Mouse (Mus musculus): ENCODE results near the gene P4hb. TPM values are rescaled to one million over a fixed set of nuclear protein-coding genes. Genes with fewer than 3 reads are reported as not detected.

P4hb gene
- total and polyA plus RNA-seq, 3 experiments, result 563 to 1,152 (median 625) TPM

DNA sequence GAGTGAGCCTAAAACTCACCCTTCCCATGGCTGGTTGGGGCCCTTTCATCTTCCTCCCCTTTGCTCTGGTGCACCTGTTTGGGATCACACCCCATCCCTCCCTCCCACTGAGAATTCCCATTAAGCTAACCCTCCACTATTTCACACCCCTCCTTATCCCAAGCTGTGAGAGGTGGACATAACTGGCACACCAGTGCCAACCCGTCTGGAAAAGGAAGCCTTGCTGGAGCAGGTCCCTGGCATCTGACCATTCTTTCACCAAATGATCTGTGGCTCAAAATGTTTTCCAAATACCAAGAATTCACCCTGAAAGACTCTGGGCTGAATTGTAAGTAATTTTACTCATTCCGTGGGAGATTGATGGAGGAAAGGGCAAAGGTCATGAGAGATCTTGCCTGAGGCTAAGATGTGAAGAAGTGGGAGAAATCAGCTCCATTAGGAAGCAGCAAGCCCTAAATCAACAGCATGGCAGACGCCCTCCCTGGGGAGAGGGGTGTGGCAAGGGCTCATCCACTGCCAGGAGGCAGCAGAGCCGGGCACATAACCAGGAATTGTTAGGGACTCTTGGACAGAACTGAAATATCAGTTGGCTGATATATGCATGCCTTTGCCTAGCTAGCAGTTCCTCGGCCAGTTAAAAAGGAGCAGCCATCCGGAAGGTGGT lies 60.1 kb downstream of the P4hb start:
- H3K79me2 ChIP-seq (ENCODE audit: control insufficient read depth, insufficient read depth, low read length, poor library complexity), result no peaks in the 10 kb centered on the region; the same call in 1 of the 2 replicates
- no peak overlapping the region for H3K27ac ChIP-seq (ENCODE audit: control insufficient read depth, low read depth, low read length)
- no peak for TF ChIP-seq MAX (IDR thresholded peaks at IDR 0.05; ENCODE audit: low read length)
- TF ChIP-seq JUND (IDR thresholded peaks at IDR 0.05; ENCODE audit: low read depth, low read length), result no peak
- no peak for TF ChIP-seq TAL1 (IDR thresholded peaks at IDR 0.05; ENCODE audit: low read length)
- TF ChIP-seq NRF1 (IDR thresholded peaks at IDR 0.05; ENCODE audit: insufficient read depth, low read depth, low read length, poor library complexity, severe bottlenecking), result no peak
- no peaks in the 10 kb centered on the region for H3K9me3 ChIP-seq (replicated peaks; ENCODE audit: insufficient read depth, low read length)
- no peaks in the 10 kb centered on the region for H3K27me3 ChIP-seq (ENCODE audit: control insufficient read depth in 1 of 2, insufficient read depth in 2 of 2, low read length in 2 of 2)
- H3K9ac ChIP-seq (ENCODE audit: control insufficient read depth, low read depth, low read length, poor library complexity, severe bottlenecking), result no peak overlapping the region
- H3K36me3 ChIP-seq (ENCODE audit: control insufficient read depth in 1 of 2, insufficient read depth in 2 of 2, low read length in 2 of 2), result peaks cover 0 to 19% of the 10 kb centered on the region in 2 experiments; a peak in 2 of 4 replicates
- H3K4me3 ChIP-seq (ENCODE audit: control insufficient read depth in 1 of 2, insufficient read depth in 1 of 2, low read depth in 2 of 2, low read length in 2 of 2), result no peak overlapping the region
- peaks cover 15 to 30% of the 10 kb centered on the region in 2 experiments for H3K4me1 ChIP-seq (ENCODE audit: control insufficient read depth in 1 of 2, insufficient read depth in 2 of 2, low read length in 2 of 2)
- no peak for DNase-seq (ENCODE audit: low read depth, low spot score)

DNA sequence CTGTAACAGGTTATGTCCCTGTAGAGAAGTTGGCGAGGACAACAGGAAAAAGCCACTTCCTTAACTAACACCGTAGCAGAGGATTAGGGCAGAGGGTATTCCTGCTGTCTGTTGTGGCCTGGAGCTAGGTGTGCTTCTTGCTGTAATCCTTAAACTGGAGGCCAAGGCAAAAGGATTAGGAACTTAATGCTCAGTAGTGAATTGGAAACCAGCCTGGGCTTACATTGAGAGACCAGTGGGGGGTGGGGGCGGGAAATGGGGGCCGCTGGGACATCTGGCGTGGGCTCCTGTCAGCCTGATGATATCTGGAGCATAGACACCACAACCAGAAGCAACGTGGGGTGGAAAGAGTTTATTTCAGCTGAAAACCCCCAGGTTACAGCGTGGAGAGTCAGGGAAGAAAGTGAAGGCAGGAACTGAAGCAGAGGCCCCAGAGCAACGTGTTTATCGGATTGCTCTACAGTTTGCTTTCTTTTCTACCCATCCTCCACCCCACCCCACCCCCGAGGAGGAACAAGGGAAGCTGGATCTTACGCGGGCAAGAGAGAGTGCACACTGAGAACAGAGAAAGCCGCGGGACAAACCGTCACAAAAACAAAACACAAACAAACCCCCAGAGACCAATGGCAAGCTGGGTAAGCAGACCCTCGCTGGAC lies 62.5 kb downstream of the P4hb start:
- Histone ChIP-seq H3K27ac (ENCODE audit: control insufficient read depth, low read depth, low read length) (peak overlapping the region; percentile 91), H3K9ac (ENCODE audit: control insufficient read depth, low read depth, low read length, poor library complexity, severe bottlenecking) (peak overlapping the region; percentile 85), H3K79me2 (ENCODE audit: control insufficient read depth, insufficient read depth, low read length, poor library complexity) (no peaks in the 10 kb centered on the region; the same call in 1 of the 2 replicates), H3K27me3 (ENCODE audit: control insufficient read depth in 1 of 2, insufficient read depth in 2 of 2, low read length in 2 of 2) (no peaks in the 10 kb centered on the region), H3K4me3 (ENCODE audit: control insufficient read depth in 1 of 2, insufficient read depth in 1 of 2, low read depth in 2 of 2, low read length in 2 of 2) (peak overlapping the region; percentile 55 to 75), H3K36me3 (ENCODE audit: control insufficient read depth in 1 of 2, insufficient read depth in 2 of 2, low read length in 2 of 2) (peaks cover 0 to 20% of the 10 kb centered on the region in 2 experiments; a peak in 2 of 4 replicates), H3K9me3 (replicated peaks; ENCODE audit: insufficient read depth, low read length) (no peaks in the 10 kb centered on the region), H3K4me1 (ENCODE audit: control insufficient read depth in 1 of 2, insufficient read depth in 2 of 2, low read length in 2 of 2) (peaks cover 21 to 32% of the 10 kb centered on the region in 2 experiments)
- DNase-seq (ENCODE audit: low read depth, low spot score), result peak; percentile 94
- TF ChIP-seq MYB (IDR thresholded peaks at IDR 0.05; ENCODE audit: low read depth, low read length) (peak; percentile 70; the same call in 1 of the 2 replicates), BHLHE40 (IDR thresholded peaks at IDR 0.05; ENCODE audit: borderline replicate concordance, low read depth, low read length) (peak; percentile 70), TAL1 (IDR thresholded peaks at IDR 0.05; ENCODE audit: low read length) (peak; percentile 31), GATA1 (IDR thresholded peaks at IDR 0.05; ENCODE audit: low read depth, low read length) (peak; percentile 47), NELFE (IDR thresholded peaks at IDR 0.05; ENCODE audit: low read depth, low read length) (peak; percentile 77), MYC (IDR thresholded peaks at IDR 0.05; ENCODE audit: low read depth, low read length) (peak; percentile 96), NRF1 (IDR thresholded peaks at IDR 0.05; ENCODE audit: insufficient read depth, low read depth, low read length, poor library complexity, severe bottlenecking) (no peak), CTCF (IDR thresholded peaks at IDR 0.05 in 2 of 3, conservative IDR thresholded peaks at IDR 0.05 in 1 of 3; ENCODE audit: control insufficient read depth in 1 of 3, insufficient read depth in 1 of 3, low read depth in 2 of 3, low read length in 3 of 3, poor library complexity in 1 of 3, severe bottlenecking in 1 of 3) (no peak), ZMIZ1 (IDR thresholded peaks at IDR 0.05; ENCODE audit: low read depth, low read length) (peak; percentile 85; the same call in 1 of the 2 replicates), UBTF (IDR thresholded peaks at IDR 0.05; ENCODE audit: borderline replicate concordance, insufficient read depth, low read depth, low read length) (no peak), JUND (IDR thresholded peaks at IDR 0.05; ENCODE audit: low read depth, low read length) (no peak), RAD21 (IDR thresholded peaks at IDR 0.05; ENCODE audit: low read depth, low read length) (no peak), MAX (IDR thresholded peaks at IDR 0.05; ENCODE audit: low read length) (peak; percentile 83), TBP (IDR thresholded peaks at IDR 0.05; ENCODE audit: low read depth, low read length) (peak; percentile 86), CHD2 (IDR thresholded peaks at IDR 0.05; ENCODE audit: low read length) (peak; percentile 88), SIN3A (IDR thresholded peaks at IDR 0.05; ENCODE audit: low read length) (peak; percentile 89), POLR2AphosphoS2 (IDR thresholded peaks at IDR 0.05; ENCODE audit: low read length) (peak; percentile 82; the same call in 1 of the 2 replicates), POLR2AphosphoS5 (IDR thresholded peaks at IDR 0.05; ENCODE audit: borderline replicate concordance, low read depth, low read length) (no peak), ETS1 (IDR thresholded peaks at IDR 0.05; ENCODE audit: low read depth, low read length) (peak; percentile 63; the same call in 1 of the 2 replicates), ZC3H11A (IDR thresholded peaks at IDR 0.05; ENCODE audit: low read depth, low read length) (no peak), SMC3 (IDR thresholded peaks at IDR 0.05; ENCODE audit: low read depth, low read length) (peak; percentile 19; the same call in 1 of the 2 replicates), HCFC1 (IDR thresholded peaks at IDR 0.05; ENCODE audit: low read depth, low read length) (peak; percentile 74), ELF1 (IDR thresholded peaks at IDR 0.05; ENCODE audit: low read depth, low read length) (peak; percentile 66; the same call in 1 of the 2 replicates), ZNF384 (IDR thresholded peaks at IDR 0.05; ENCODE audit: low read depth, low read length) (no peak), TCF12 (IDR thresholded peaks at IDR 0.05; ENCODE audit: low read depth, low read length) (peak; percentile 60), CHD1 (IDR thresholded peaks at IDR 0.05; ENCODE audit: low read depth, low read length) (peak; percentile 74; the same call in 1 of the 2 replicates), RCOR1 (IDR thresholded peaks at IDR 0.05; ENCODE audit: low read depth, low read length) (peak; percentile 56; the same call in 1 of the 2 replicates), MAFK (IDR thresholded peaks at IDR 0.05; ENCODE audit: borderline replicate concordance, low read depth, low read length) (0 out of 2 replicates have a peak, but pooled peaks have one; percentile 17)
